Mouse (Mus musculus) neural tube, embryonic 12.5 days (tissue): ENCODE results near the gene Rfx2. TPM values are rescaled to one million over a fixed set of nuclear protein-coding genes. Genes with fewer than 3 reads are reported as not detected.

Experiments
- ATAC-seq: fragments of 200-750 bp; cut with Nextera tagmentation; 2 replicates; pipeline ENCODE4 v1.8.0; 2017; ENCODE audit warnings: low read depth, mild to moderate bottlenecking, moderate TSS enrichment, moderate library complexity; ENCODE audit not compliant: low FRiP score
- H3K27ac ChIP-seq: fragments of 300-500 bp; sonication (generic); 2 replicates; pipeline ENCODE4 v1.5.1; 2016
- H3K27me3 ChIP-seq: fragments of 300-500 bp; sonication (generic); replicated peaks from 2 replicates; pipeline ENCODE4 v1.6.1; 2016; ENCODE audit warnings: mild to moderate bottlenecking
- H3K36me3 ChIP-seq: fragments of 300-500 bp; sonication (generic); 2 replicates; pipeline ENCODE4 v1.6.1; 2016; ENCODE audit warnings: mild to moderate bottlenecking
- H3K4me1 ChIP-seq: fragments of 300-500 bp; sonication (generic); 2 replicates; pipeline ENCODE4 v1.6.1; 2016
- H3K4me2 ChIP-seq: fragments of 300-500 bp; sonication (generic); replicated peaks from 2 replicates; pipeline ENCODE4 v1.6.1; 2016; ENCODE audit warnings: mild to moderate bottlenecking
- H3K4me3 ChIP-seq: fragments of 300-500 bp; sonication (generic); 2 replicates; pipeline ENCODE4 v1.5.1; 2016
- H3K9ac ChIP-seq: fragments of 300-500 bp; sonication (generic); 2 replicates; pipeline ENCODE4 v1.6.1; 2016; ENCODE audit warnings: mild to moderate bottlenecking
- H3K9me3 ChIP-seq: fragments of 300-500 bp; sonication (generic); 2 replicates; pipeline ENCODE4 v1.6.1; 2016; ENCODE audit warnings: mild to moderate bottlenecking
- WGBS: fragments of 180-500 bp; shearing (Covaris S2); methylation state at CpG from one replicate; pipeline ENCODE4 v1.1.7; 2016; 5-methylcytosine and 5-hydroxymethylcytosine counted together
- polyA plus RNA-seq: library from polyadenylated mRNA; unstranded; fragments of >200 nt; fragmentation: Nextera tagmentation; extraction: Ambion mirVana; gene quantifications from 2 replicates; pipeline ENCODE4 v1.2.1, GENCODE M21; 2016

Gene Rfx2
- polyA plus RNA-seq, 1 experiment from 2014 or later = 4.9 TPM

DNA sequence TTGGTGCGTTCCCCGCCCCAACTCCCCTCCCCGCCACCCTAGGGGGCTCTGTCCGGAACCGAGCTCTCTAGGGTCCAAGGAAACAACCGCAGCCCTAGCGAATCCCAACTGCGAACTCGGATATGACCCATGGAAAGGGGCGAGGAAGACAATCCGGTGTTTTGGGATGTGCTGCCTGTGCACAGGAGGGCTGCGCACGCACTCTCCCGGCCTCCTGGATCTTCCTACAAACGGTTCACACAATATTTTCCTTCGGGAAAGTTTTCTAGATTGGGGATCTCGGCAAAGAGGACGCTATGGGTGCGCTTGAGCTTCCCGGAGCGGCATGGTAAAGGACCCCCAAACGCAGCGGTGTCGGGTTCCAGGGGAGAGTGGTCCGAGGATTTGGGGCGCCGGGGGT is 1.0 kb downstream of the Rfx2 start:
- Histone ChIP-seq H3K9me3 (no peaks in the 10 kb centered on the region), H3K9ac (peak overlapping the region; percentile 51), H3K27ac (no peak overlapping the region), H3K36me3 (no peaks in the 10 kb centered on the region), H3K4me1 (peaks cover 10% of the 10 kb centered on the region), H3K27me3 (peaks cover 15% of the 10 kb centered on the region; the same call in 1 of the 2 replicates), H3K4me2 (peak overlapping the region; percentile 85), H3K4me3 (peak overlapping the region; percentile 64)
- WGBS = under 1% methylated on average over 27 of the region's 27 CpGs
- no peak for ATAC-seq

GRCm38 (mm10) chr17:56829171-56829570 is 1.6 kb downstream of the Rfx2 start:
- Histone ChIP-seq H3K4me1 (peaks cover 10% of the 10 kb centered on the region), H3K9ac (no peak overlapping the region; the same call in 1 of the 2 replicates), H3K27ac (no peak overlapping the region), H3K36me3 (no peaks in the 10 kb centered on the region), H3K4me3 (peak overlapping the region; percentile 64; the same call in 1 of the 2 replicates), H3K9me3 (no peaks in the 10 kb centered on the region), H3K4me2 (peak overlapping the region; percentile 85), H3K27me3 (peaks cover 15% of the 10 kb centered on the region; the same call in 1 of the 2 replicates)
- no peak for ATAC-seq
- WGBS = 26% methylated on average over 11 of the region's 11 CpGs

DNA sequence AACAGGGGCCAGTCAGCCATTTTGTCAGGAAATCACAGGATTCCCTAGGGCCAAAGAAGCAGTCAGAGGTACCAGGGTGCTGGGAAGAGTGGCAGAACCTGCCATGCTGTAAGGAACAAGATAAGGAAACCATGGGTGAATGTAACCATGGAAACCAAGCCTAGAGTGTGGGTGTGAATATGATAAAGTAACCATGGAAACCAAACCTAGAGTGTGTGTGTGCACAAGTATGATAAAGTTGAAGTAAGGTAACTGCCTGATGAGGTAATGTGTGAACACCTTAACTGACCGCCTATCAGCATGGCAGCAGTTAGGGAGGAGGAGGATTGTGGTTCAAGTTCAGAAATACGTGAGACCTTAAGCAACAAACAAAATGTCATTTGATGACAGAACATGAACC is 4.1 kb downstream of the Rfx2 start:
- peaks cover 10% of the 10 kb centered on the region for H3K4me1 ChIP-seq
- no peak overlapping the region for H3K4me2 ChIP-seq
- peaks cover 15% of the 10 kb centered on the region; the same call in 1 of the 2 replicates for H3K27me3 ChIP-seq
- H3K9ac ChIP-seq = no peak overlapping the region
- H3K27ac ChIP-seq = no peak overlapping the region
- 92% methylated on average over 2 of the region's 2 CpGs for WGBS
- no peak for ATAC-seq
- H3K9me3 ChIP-seq = no peaks in the 10 kb centered on the region
- H3K4me3 ChIP-seq = no peak overlapping the region
- no peaks in the 10 kb centered on the region for H3K36me3 ChIP-seq

DNA sequence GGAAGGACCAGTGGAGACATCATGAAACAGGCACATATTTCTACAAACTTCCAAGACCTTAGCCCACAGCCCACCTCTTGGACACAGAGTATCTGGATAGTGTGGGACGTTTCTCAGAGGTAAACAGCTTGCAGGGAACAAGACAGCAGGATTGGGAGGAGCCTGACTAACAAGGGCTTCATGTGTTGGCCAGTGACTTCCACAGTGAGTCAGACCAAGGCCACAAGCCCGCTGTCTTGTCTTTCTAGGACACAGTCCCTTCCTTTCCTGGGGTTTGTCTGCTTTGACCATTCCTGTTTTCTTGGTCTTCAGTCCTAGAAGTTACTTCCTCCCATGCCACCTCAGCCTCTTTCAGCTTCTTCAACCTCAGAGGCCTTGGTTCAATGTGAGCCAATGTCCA is 7.5 kb downstream of the Rfx2 start:
- H3K4me3 ChIP-seq = no peak overlapping the region
- no peak overlapping the region for H3K4me2 ChIP-seq
- H3K27ac ChIP-seq = no peak overlapping the region
- H3K36me3 ChIP-seq = no peaks in the 10 kb centered on the region
- 68% methylated on average over 2 of the region's 2 CpGs for WGBS
- H3K27me3 ChIP-seq = no peaks in the 10 kb centered on the region
- no peak overlapping the region for H3K9ac ChIP-seq
- no peaks in the 10 kb centered on the region; the same call in 1 of the 2 replicates for H3K4me1 ChIP-seq
- no peak for ATAC-seq
- no peaks in the 10 kb centered on the region for H3K9me3 ChIP-seq

GRCm38 (mm10) chr17:56822380-56822779 is 8.4 kb downstream of the Rfx2 start:
- no peak overlapping the region for H3K9ac ChIP-seq
- ATAC-seq = no peak
- no peaks in the 10 kb centered on the region for H3K9me3 ChIP-seq
- H3K27ac ChIP-seq = no peak overlapping the region
- no peaks in the 10 kb centered on the region for H3K36me3 ChIP-seq
- 73% methylated on average over 2 of the region's 2 CpGs for WGBS
- no peak overlapping the region for H3K4me2 ChIP-seq
- H3K4me3 ChIP-seq = no peak overlapping the region
- peaks cover 2% of the 10 kb centered on the region; the same call in 1 of the 2 replicates for H3K4me1 ChIP-seq
- no peaks in the 10 kb centered on the region for H3K27me3 ChIP-seq

DNA sequence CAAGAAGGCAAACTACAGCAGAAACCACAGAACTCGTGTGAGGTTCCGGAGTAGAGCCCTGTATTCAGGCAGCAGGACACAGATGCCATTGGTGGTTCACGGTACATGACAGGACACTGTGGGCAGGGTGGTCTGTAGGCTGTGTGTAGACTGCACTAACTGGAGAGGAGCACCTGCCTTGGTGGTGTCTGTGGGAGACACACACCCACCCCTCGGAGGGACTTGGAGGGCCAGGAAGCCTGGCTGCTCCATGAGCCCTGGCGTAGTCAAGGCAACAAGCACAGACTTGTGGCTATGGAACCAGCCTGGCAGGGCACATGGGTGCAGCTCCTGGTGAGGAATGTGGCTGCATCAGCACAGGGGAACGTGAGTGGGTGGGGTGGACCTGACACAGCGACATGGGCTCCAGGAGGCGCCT is 11.1 kb downstream of the Rfx2 start:
- Histone ChIP-seq H3K27me3 (no peaks in the 10 kb centered on the region), H3K9me3 (no peaks in the 10 kb centered on the region), H3K4me2 (no peak overlapping the region), H3K36me3 (no peaks in the 10 kb centered on the region), H3K4me3 (no peak overlapping the region), H3K27ac (no peak overlapping the region), H3K4me1 (peaks cover 11% of the 10 kb centered on the region), H3K9ac (no peak overlapping the region)
- 0 out of 2 replicates have a peak, but pooled peaks have one; percentile 19 for ATAC-seq
- WGBS = 76% methylated on average over 8 of the region's 8 CpGs

- 67% methylated on average over 6 of the region's 6 CpGs for WGBS
- no peak overlapping the region for H3K4me2 ChIP-seq
- H3K9ac ChIP-seq = no peak overlapping the region
- no peak overlapping the region for H3K27ac ChIP-seq
- H3K27me3 ChIP-seq = no peaks in the 10 kb centered on the region
- H3K4me3 ChIP-seq = no peak overlapping the region
- no peaks in the 10 kb centered on the region for H3K9me3 ChIP-seq
- peaks cover 14% of the 10 kb centered on the region for H3K4me1 ChIP-seq
- H3K36me3 ChIP-seq = no peaks in the 10 kb centered on the region
- no peak for ATAC-seq
Observed at GRCm38 (mm10) chr17:56819032-56819545, 11.7 kb downstream of the Rfx2 start.

GRCm38 (mm10) chr17:56818067-56818636 is 12.7 kb downstream of the Rfx2 start:
- 0 out of 2 replicates have a peak overlapping the region, but pooled peaks have one; percentile 3 for H3K4me2 ChIP-seq
- no peak overlapping the region for H3K9ac ChIP-seq
- no peaks in the 10 kb centered on the region for H3K36me3 ChIP-seq
- no peak overlapping the region for H3K27ac ChIP-seq
- no peaks in the 10 kb centered on the region for H3K9me3 ChIP-seq
- H3K27me3 ChIP-seq = 0 out of 2 replicates have a peak, but pooled peaks cover under 1% of the 10 kb centered on the region
- no peak for ATAC-seq
- H3K4me3 ChIP-seq = no peak overlapping the region
- WGBS = 38% methylated on average over 11 of the region's 11 CpGs
- H3K4me1 ChIP-seq = peaks cover 22% of the 10 kb centered on the region

DNA sequence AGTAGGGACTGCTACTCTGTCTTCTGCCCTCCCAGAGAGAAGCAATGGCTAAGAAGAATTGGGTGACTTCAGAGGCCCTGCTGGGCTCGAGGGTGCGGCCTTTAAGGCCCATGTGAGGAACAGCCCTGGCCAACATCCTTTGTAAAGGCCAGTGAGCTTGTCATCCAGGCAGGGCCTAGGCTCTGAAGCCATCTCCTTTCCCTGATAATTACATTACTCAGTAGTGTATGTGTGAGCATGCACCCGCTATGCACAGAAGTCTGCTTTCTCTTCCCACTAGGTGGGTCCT is 15.8 kb downstream of the Rfx2 start:
- Histone ChIP-seq H3K4me1 (peaks cover 39% of the 10 kb centered on the region), H3K4me2 (peak overlapping the region; percentile 28), H3K4me3 (no peak overlapping the region), H3K27ac (peak overlapping the region; percentile 21; the same call in 1 of the 2 replicates), H3K27me3 (peaks cover 4% of the 10 kb centered on the region; the same call in 1 of the 2 replicates), H3K36me3 (no peaks in the 10 kb centered on the region), H3K9ac (no peak overlapping the region), H3K9me3 (no peaks in the 10 kb centered on the region)
- WGBS = 34% methylated on average over 3 of the region's 3 CpGs
- ATAC-seq = no peak

DNA sequence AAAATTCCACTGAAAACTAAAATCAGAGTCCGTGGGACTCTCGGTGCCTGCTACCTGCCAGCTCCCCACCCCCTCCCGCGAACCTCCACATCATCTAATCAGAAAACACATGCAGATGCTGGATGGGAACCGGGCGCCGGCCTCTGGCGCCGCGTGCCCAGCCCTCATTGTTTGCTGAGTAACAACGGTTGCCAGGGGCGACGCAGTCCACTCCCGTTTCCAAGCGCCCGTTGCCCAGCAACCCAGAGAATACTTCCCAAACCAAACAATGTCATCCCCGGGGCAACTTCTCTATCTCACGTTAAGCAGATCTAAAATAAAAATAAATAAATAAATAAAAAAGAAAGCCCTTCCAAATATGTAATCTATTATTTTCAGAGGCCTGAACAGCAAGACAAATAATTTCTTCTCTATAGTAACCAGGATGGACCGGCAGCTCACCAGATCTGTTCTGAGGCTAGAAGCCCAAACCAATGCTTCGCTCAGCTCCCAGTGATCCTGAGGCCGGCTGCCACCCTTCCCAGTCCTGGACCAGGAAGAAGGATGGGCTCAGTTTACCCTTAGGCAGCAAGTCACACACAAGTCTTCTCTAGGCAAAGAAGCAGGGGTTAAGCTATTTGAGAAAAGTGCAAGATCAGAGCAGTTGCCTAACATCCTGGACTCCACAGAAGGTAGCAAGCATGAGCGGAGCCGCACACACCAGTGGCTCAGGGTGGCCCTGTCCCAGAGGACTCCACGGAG is 16.3 kb downstream of the Rfx2 start:
- peak overlapping the region; percentile 28 for H3K4me2 ChIP-seq
- peak; percentile 77 for ATAC-seq
- H3K27ac ChIP-seq = peak overlapping the region; percentile 21; the same call in 1 of the 2 replicates
- no peak overlapping the region for H3K4me3 ChIP-seq
- H3K4me1 ChIP-seq = peaks cover 44% of the 10 kb centered on the region
- 10% methylated on average over 24 of the region's 24 CpGs for WGBS
- no peaks in the 10 kb centered on the region for H3K9me3 ChIP-seq
- H3K36me3 ChIP-seq = no peaks in the 10 kb centered on the region
- peaks cover 4% of the 10 kb centered on the region; the same call in 1 of the 2 replicates for H3K27me3 ChIP-seq
- H3K9ac ChIP-seq = no peak overlapping the region

DNA sequence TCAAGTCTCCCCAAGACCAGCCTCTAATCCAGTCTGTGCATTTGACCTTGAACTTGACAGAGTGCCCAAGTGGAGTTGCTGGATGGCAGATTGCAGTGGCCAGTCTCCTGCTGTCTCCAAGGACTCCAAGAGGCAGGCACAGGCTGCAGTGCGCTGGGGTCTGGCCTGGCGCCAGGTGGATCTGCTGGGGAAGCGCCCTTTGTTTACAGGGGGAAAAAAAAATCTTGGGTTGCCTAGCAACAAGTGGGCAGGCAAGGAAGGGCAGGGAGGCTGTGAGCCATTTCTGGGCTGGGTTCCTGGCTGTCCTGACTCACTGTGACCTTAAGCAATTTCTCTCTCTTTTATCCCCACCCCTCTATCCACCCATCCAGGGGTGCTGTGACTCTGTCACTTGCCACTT is 20.6 kb downstream of the Rfx2 start:
- H3K4me2 ChIP-seq = 0 out of 2 replicates have a peak overlapping the region, but pooled peaks have one; percentile 27
- H3K9ac ChIP-seq = no peak overlapping the region
- peaks cover 39% of the 10 kb centered on the region for H3K4me1 ChIP-seq
- H3K27ac ChIP-seq = 0 out of 2 replicates have a peak overlapping the region, but pooled peaks have one; percentile 27
- ATAC-seq = peak; percentile 57
- no peaks in the 10 kb centered on the region for H3K9me3 ChIP-seq
- H3K27me3 ChIP-seq = peaks cover 4% of the 10 kb centered on the region; the same call in 1 of the 2 replicates
- no peak overlapping the region for H3K4me3 ChIP-seq
- no peaks in the 10 kb centered on the region for H3K36me3 ChIP-seq
- WGBS = 9% methylated on average over 3 of the region's 3 CpGs

GRCm38 (mm10) chr17:56808518-56808917 is 22.3 kb downstream of the Rfx2 start:
- Histone ChIP-seq H3K4me3 (no peak overlapping the region), H3K9ac (no peak overlapping the region)
- 12% methylated on average over 9 of the region's 9 CpGs for WGBS

More at GRCm38 (mm10) chr17:56808518-56808917, 22.3 kb downstream of the Rfx2 start:
- Histone ChIP-seq H3K4me2 (no peak overlapping the region), H3K27me3 (peaks cover 4% of the 10 kb centered on the region; the same call in 1 of the 2 replicates), H3K36me3 (no peaks in the 10 kb centered on the region; the same call in 1 of the 2 replicates), H3K27ac (no peak overlapping the region), H3K9me3 (no peaks in the 10 kb centered on the region), H3K4me1 (peaks cover 25% of the 10 kb centered on the region)
- ATAC-seq = peak; percentile 78
